ENCODE assay signal across 23 mouse cellular contexts in genomic region chr3:150817807-150818206, GRCm38 (mm10).
"Had no signal": no experiment of that assay in that cellular context is flagged by ENCODE, and none has a peak within 500 bp of the region (broad histone marks: within the 10 kb centered on the region; RNA-seq: fewer than 3 reads in every experiment).

No protein-coding gene starts in this region.

- H3K9ac ChIP-seq: heart, embryonic 13.5 days; heart, embryonic 15.5 days; hindbrain, embryonic 13.5 days; hindbrain, embryonic 15.5 days; limb, embryonic 13.5 days; limb, embryonic 15.5 days; liver, embryonic 12.5 days; liver, embryonic 14.5 days had no signal

- H3K4me1 ChIP-seq: hindbrain, embryonic 13.5 days; hindbrain, embryonic 15.5 days; limb, embryonic 13.5 days; limb, embryonic 15.5 days; liver, embryonic 12.5 days had no signal

- H3K27ac ChIP-seq: heart, adult 2 months; heart, embryonic 13.5 days; heart, embryonic 15.5 days; hindbrain, embryonic 13.5 days; hindbrain, embryonic 15.5 days; hindbrain, postnatal 0 days; limb, embryonic 13.5 days; limb, embryonic 15.5 days; liver, embryonic 12.5 days; liver, embryonic 14.5 days had no signal

- DNase-seq: gastrocnemius, postnatal 14 days; gastrocnemius, postnatal 36 days; heart, adult 11 months; heart, adult 2 months; heart, postnatal 14 days; heart, postnatal 36 days; kidney, adult 11 months; kidney, adult 2 months; kidney, adult 9 months; layer of hippocampus, adult 9-11 months; layer of hippocampus, postnatal 36 days; left cerebral cortex, postnatal 4 days had no signal

- ATAC-seq: hindbrain, postnatal 0 days; intestine, embryonic 16.5 days; liver, embryonic 12.5 days had no signal

- H3K36me3 ChIP-seq: heart, embryonic 13.5 days; heart, embryonic 15.5 days; hindbrain, embryonic 13.5 days; hindbrain, embryonic 15.5 days; limb, embryonic 13.5 days; limb, embryonic 15.5 days; liver, embryonic 12.5 days had no signal

- H3K4me2 ChIP-seq: heart, embryonic 11.5 days; heart, embryonic 13.5 days; heart, embryonic 15.5 days; hindbrain, embryonic 13.5 days; hindbrain, embryonic 15.5 days; limb, embryonic 13.5 days; limb, embryonic 15.5 days; liver, embryonic 12.5 days had no signal

- H3K4me3 ChIP-seq: heart, adult 2 months; heart, embryonic 13.5 days; heart, embryonic 15.5 days; hindbrain, embryonic 13.5 days; hindbrain, embryonic 15.5 days; limb, embryonic 13.5 days; limb, embryonic 15.5 days; liver, embryonic 12.5 days had no signal

- H3K9me3 ChIP-seq: heart, embryonic 13.5 days; heart, embryonic 15.5 days; hindbrain, embryonic 13.5 days; hindbrain, embryonic 15.5 days; limb, embryonic 13.5 days; limb, embryonic 15.5 days; liver, embryonic 12.5 days had no signal

- H3K27me3 ChIP-seq: heart, embryonic 13.5 days; heart, embryonic 15.5 days; hindbrain, embryonic 13.5 days; hindbrain, embryonic 15.5 days; limb, embryonic 13.5 days; limb, embryonic 15.5 days; liver, embryonic 12.5 days had no signal
